Mouse (Mus musculus): ENCODE measurements around the gene Stra6. TPM values are rescaled to one million over a fixed set of nuclear protein-coding genes. Genes with fewer than 3 reads are reported as not detected.

Stra6 gene
- total and polyA plus RNA-seq, 2 experiments = not detected

GRCm38 (mm10) chr9:58143419-58143818 lies 79.8 kb downstream of the Stra6 start:
- H3K79me2 ChIP-seq (ENCODE audit: control insufficient read depth, insufficient read depth, low read length) = no peaks in the 10 kb centered on the region
- H3K4me1 ChIP-seq (ENCODE audit: control insufficient read depth, insufficient read depth, low read length) = no peaks in the 10 kb centered on the region
- 63% methylated on average over 7 of the region's 7 CpGs for WGBS
- DNase-seq (ENCODE audit: extremely low read depth, low read depth, low spot score) = no peak
- no peaks in the 10 kb centered on the region for H3K36me3 ChIP-seq (ENCODE audit: control insufficient read depth, insufficient read depth, low read length)
- H3K4me3 ChIP-seq (ENCODE audit: insufficient read depth, low read depth, low read length) = no peak overlapping the region
- no peak overlapping the region for H3K9ac ChIP-seq (ENCODE audit: low read depth, low read length)
- H3K27ac ChIP-seq (replicated peaks; ENCODE audit: insufficient read depth, low read depth, low read length) = no peak overlapping the region
- TF ChIP-seq CTCF (IDR thresholded peaks at IDR 0.05; ENCODE audit: low read depth, low read length) = no peak
- no peak for TF ChIP-seq POLR2A (IDR thresholded peaks at IDR 0.05; ENCODE audit: extremely low read depth, insufficient read depth, low read length)
- H3K27me3 ChIP-seq (ENCODE audit: control insufficient read depth, insufficient read depth, low read length) = no peaks in the 10 kb centered on the region

DNA sequence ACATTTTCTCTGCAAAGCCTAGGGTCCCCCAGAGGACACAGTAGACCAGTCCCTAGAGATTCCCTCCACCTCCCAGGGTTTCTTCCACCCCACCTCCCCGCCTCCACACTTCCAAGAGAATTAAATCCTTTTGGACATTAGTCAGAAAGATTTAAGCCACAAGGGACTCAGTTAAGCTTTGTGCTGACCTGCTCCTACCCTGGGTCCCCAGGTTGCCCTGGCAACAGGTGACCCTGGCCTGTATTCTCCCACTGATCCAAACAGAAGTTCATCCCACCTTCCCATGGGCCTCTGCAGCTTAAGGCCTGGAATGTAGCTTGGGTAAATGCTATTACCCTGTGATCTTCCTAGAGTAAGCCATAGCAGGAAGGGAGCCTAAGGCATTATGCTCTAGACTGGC lies 81.1 kb downstream of the Stra6 start:
- TF ChIP-seq CTCF (IDR thresholded peaks at IDR 0.05; ENCODE audit: low read depth, low read length) = no peak
- TF ChIP-seq POLR2A (IDR thresholded peaks at IDR 0.05; ENCODE audit: extremely low read depth, insufficient read depth, low read length) = no peak
- no peaks in the 10 kb centered on the region for H3K79me2 ChIP-seq (ENCODE audit: control insufficient read depth, insufficient read depth, low read length)
- H3K4me1 ChIP-seq (ENCODE audit: control insufficient read depth, insufficient read depth, low read length) = no peaks in the 10 kb centered on the region
- H3K4me3 ChIP-seq (ENCODE audit: insufficient read depth, low read depth, low read length) = no peak overlapping the region
- H3K9ac ChIP-seq (ENCODE audit: low read depth, low read length) = no peak overlapping the region
- WGBS = 100% methylated on average over 1 of the region's 1 CpGs
- no peak overlapping the region for H3K27ac ChIP-seq (replicated peaks; ENCODE audit: insufficient read depth, low read depth, low read length)
- no peaks in the 10 kb centered on the region for H3K27me3 ChIP-seq (ENCODE audit: control insufficient read depth, insufficient read depth, low read length)
- H3K36me3 ChIP-seq (ENCODE audit: control insufficient read depth, insufficient read depth, low read length) = no peaks in the 10 kb centered on the region
- DNase-seq (ENCODE audit: extremely low read depth, low read depth, low spot score) = no peak

GRCm38 (mm10) chr9:58145417-58145816 lies 81.8 kb downstream of the Stra6 start:
- Histone ChIP-seq H3K27me3 (ENCODE audit: control insufficient read depth, insufficient read depth, low read length) (no peaks in the 10 kb centered on the region), H3K36me3 (ENCODE audit: control insufficient read depth, insufficient read depth, low read length) (no peaks in the 10 kb centered on the region), H3K9ac (ENCODE audit: low read depth, low read length) (no peak overlapping the region), H3K27ac (replicated peaks; ENCODE audit: insufficient read depth, low read depth, low read length) (no peak overlapping the region), H3K4me3 (ENCODE audit: insufficient read depth, low read depth, low read length) (no peak overlapping the region), H3K79me2 (ENCODE audit: control insufficient read depth, insufficient read depth, low read length) (no peaks in the 10 kb centered on the region), H3K4me1 (ENCODE audit: control insufficient read depth, insufficient read depth, low read length) (no peaks in the 10 kb centered on the region)
- 79% methylated on average over 5 of the region's 5 CpGs for WGBS
- no peak for TF ChIP-seq CTCF (IDR thresholded peaks at IDR 0.05; ENCODE audit: low read depth, low read length)
- TF ChIP-seq POLR2A (IDR thresholded peaks at IDR 0.05; ENCODE audit: extremely low read depth, insufficient read depth, low read length) = no peak
- no peak for DNase-seq (ENCODE audit: extremely low read depth, low read depth, low spot score)

DNA sequence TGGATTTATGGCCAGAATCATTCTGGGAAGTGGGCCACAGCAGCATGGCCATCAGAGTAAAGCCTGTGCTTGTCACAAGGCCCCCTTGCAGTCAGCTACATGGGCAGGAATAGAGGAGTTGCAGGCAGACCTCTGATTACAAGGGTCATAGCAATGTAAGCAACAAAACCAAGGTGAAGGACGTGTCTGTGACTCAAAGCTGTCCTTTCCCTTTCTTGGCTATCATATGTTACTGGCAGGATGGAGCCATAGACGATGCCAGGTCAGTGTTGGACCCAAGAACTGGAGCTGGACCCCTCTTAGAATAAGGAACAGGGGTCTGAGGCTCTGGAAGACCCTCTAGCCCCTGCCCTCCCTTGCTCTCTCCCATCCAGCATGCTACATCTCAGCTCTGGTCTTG lies 85.2 kb downstream of the Stra6 start:
- Histone ChIP-seq H3K4me1 (ENCODE audit: control insufficient read depth, insufficient read depth, low read length) (no peaks in the 10 kb centered on the region), H3K36me3 (ENCODE audit: control insufficient read depth, insufficient read depth, low read length) (no peaks in the 10 kb centered on the region), H3K9ac (ENCODE audit: low read depth, low read length) (no peak overlapping the region), H3K79me2 (ENCODE audit: control insufficient read depth, insufficient read depth, low read length) (no peaks in the 10 kb centered on the region), H3K27ac (replicated peaks; ENCODE audit: insufficient read depth, low read depth, low read length) (no peak overlapping the region), H3K4me3 (ENCODE audit: insufficient read depth, low read depth, low read length) (no peak overlapping the region), H3K27me3 (ENCODE audit: control insufficient read depth, insufficient read depth, low read length) (no peaks in the 10 kb centered on the region)
- no peak for DNase-seq (ENCODE audit: extremely low read depth, low read depth, low spot score)
- WGBS = 60% methylated on average over 2 of the region's 2 CpGs
- no peak for TF ChIP-seq CTCF (IDR thresholded peaks at IDR 0.05; ENCODE audit: low read depth, low read length)
- TF ChIP-seq POLR2A (IDR thresholded peaks at IDR 0.05; ENCODE audit: extremely low read depth, insufficient read depth, low read length) = no peak

DNA sequence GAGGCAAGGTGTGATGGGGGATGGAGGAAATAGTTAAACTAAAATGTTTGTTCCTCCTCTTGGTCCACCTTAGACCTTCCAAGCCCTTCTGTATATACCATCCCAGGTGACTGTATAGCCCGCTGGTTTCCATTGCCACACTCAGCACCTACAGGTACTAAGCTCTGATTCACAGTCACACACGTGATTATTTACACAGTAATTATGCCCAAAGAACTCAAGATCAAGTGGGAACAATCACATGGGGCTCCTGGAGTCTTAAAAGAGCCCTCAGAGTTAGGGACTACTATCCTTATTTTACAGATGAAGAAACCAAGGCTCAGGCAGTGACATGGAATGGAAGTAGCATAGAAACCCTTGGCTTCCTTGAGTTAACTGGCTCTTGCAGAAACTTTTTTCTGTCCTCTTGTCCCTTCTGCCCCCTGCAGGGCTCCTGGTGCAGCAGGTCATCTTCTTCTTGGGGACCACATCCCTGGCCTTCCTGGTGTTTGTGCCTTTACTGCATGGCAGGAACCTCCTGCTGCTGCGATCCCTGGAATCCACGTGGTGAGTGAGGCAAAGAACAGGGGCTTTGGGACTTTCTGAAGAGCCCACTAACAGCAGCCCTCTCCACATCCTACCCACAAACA lies 87.3 kb downstream of the Stra6 start:
- Histone ChIP-seq H3K27me3 (ENCODE audit: control insufficient read depth, insufficient read depth, low read length) (no peaks in the 10 kb centered on the region), H3K9ac (ENCODE audit: low read depth, low read length) (no peak overlapping the region), H3K36me3 (ENCODE audit: control insufficient read depth, insufficient read depth, low read length) (no peaks in the 10 kb centered on the region), H3K27ac (replicated peaks; ENCODE audit: insufficient read depth, low read depth, low read length) (no peak overlapping the region), H3K4me1 (ENCODE audit: control insufficient read depth, insufficient read depth, low read length) (no peaks in the 10 kb centered on the region), H3K79me2 (ENCODE audit: control insufficient read depth, insufficient read depth, low read length) (no peaks in the 10 kb centered on the region), H3K4me3 (ENCODE audit: insufficient read depth, low read depth, low read length) (no peak overlapping the region)
- TF ChIP-seq CTCF (IDR thresholded peaks at IDR 0.05; ENCODE audit: low read depth, low read length) (peak; percentile 70), POLR2A (IDR thresholded peaks at IDR 0.05; ENCODE audit: extremely low read depth, insufficient read depth, low read length) (no peak)
- WGBS = 58% methylated on average over 4 of the region's 4 CpGs
- DNase-seq (ENCODE audit: extremely low read depth, low read depth, low spot score) = peak; percentile 41

- Histone ChIP-seq H3K27me3 (ENCODE audit: control insufficient read depth, insufficient read depth, low read length) (no peaks in the 10 kb centered on the region), H3K4me3 (ENCODE audit: insufficient read depth, low read depth, low read length) (no peak overlapping the region), H3K36me3 (ENCODE audit: control insufficient read depth, insufficient read depth, low read length) (no peaks in the 10 kb centered on the region), H3K79me2 (ENCODE audit: control insufficient read depth, insufficient read depth, low read length) (no peaks in the 10 kb centered on the region), H3K27ac (replicated peaks; ENCODE audit: insufficient read depth, low read depth, low read length) (no peak overlapping the region), H3K4me1 (ENCODE audit: control insufficient read depth, insufficient read depth, low read length) (no peaks in the 10 kb centered on the region), H3K9ac (ENCODE audit: low read depth, low read length) (no peak overlapping the region)
- TF ChIP-seq CTCF (IDR thresholded peaks at IDR 0.05; ENCODE audit: low read depth, low read length) = no peak
- no peak for TF ChIP-seq POLR2A (IDR thresholded peaks at IDR 0.05; ENCODE audit: extremely low read depth, insufficient read depth, low read length)
- peak; percentile 9 for DNase-seq (ENCODE audit: extremely low read depth, low read depth, low spot score)
- 93% methylated on average over 3 of the region's 3 CpGs for WGBS
Measured at GRCm38 (mm10) chr9:58153095-58153494, 89.5 kb downstream of the Stra6 start.

Measured in liver, adult 2 months (tissue).